Mouse (Mus musculus) hindbrain, embryonic 10.5 days (tissue): ENCODE data around the gene Duxbl2. TPM values are rescaled to one million over a fixed set of nuclear protein-coding genes. Genes with fewer than 3 reads are reported as not detected.

Source experiments
- polyA plus RNA-seq: library from polyadenylated mRNA; unstranded; fragments of >200 nt; fragmentation: Nextera tagmentation; extraction: Ambion mirVana; gene quantifications from 2 replicates; pipeline ENCODE4 v1.2.1, GENCODE M21; 2016

The Duxbl2 gene
- polyA plus RNA-seq, 1 experiment from 2014 or later = not detected

Other genes starting within 250 kb of the Duxbl2 start
- gene Plac9a, start 215.2 kb upstream of the Duxbl2 start, polyA plus RNA-seq = not detected in 2 replicates
- gene Tmem254a, start 190.7 kb upstream of the Duxbl2 start, polyA plus RNA-seq = 1.9 and 3.9 TPM in 2 replicates
- gene Cphx1, start 180.0 kb upstream of the Duxbl2 start, polyA plus RNA-seq = not detected in 2 replicates
- 4.6 and 4.7 TPM in 2 replicates for gene Duxbl1, start 139.8 kb upstream of the Duxbl2 start, polyA plus RNA-seq
- 0.93 TPM in 1 of 2 replicates, not detected in the other for gene Gm9780, start 75.6 kb upstream of the Duxbl2 start, polyA plus RNA-seq
- 18.4 and 22.4 TPM in 2 replicates for gene Tmem254c, start 51.0 kb upstream of the Duxbl2 start, polyA plus RNA-seq
- gene Cphx2, start 36.8 kb upstream of the Duxbl2 start, polyA plus RNA-seq = not detected in 2 replicates
- not detected in 2 replicates for gene Cphx3, start 36.1 kb upstream of the Duxbl2 start, polyA plus RNA-seq
- gene Plac9b, start 64.1 kb downstream of the Duxbl2 start, polyA plus RNA-seq = 0.96 and 1.2 TPM in 2 replicates
- 19.0 and 22.2 TPM in 2 replicates for gene Tmem254b, start 88.7 kb downstream of the Duxbl2 start, polyA plus RNA-seq
- gene Duxbl3, start 139.6 kb downstream of the Duxbl2 start, polyA plus RNA-seq = 5.7 and 6.3 TPM in 2 replicates